Mouse (Mus musculus): ENCODE measurements around the gene Fam241a. TPM values are rescaled to one million over a fixed set of nuclear protein-coding genes. Genes with fewer than 3 reads are reported as not detected.

Fam241a gene
- polyA plus RNA-seq, 1 experiment: 3.6 TPM

GRCm38 (mm10) chr3:127875509-127875908 is 20.6 kb downstream of the Fam241a start:
- no peak for TF ChIP-seq POLR2A (IDR thresholded peaks at IDR 0.05; ENCODE audit: low read depth, low read length)
- no peak for TF ChIP-seq CTCF (IDR thresholded peaks at IDR 0.05; ENCODE audit: extremely low read depth, insufficient read length, insufficient replicate concordance, low read depth, low read length)
- H3K36me3 ChIP-seq (ENCODE audit: control insufficient read depth, insufficient read depth, low read length): no peaks in the 10 kb centered on the region; the same call in 1 of the 2 replicates
- H3K27me3 ChIP-seq (ENCODE audit: control insufficient read depth, insufficient read depth, low read length): no peaks in the 10 kb centered on the region
- 91% methylated on average over 2 of the region's 2 CpGs for WGBS
- H3K4me3 ChIP-seq (ENCODE audit: low read depth, low read length): no peak overlapping the region
- no peak overlapping the region for H3K27ac ChIP-seq (ENCODE audit: insufficient read depth, low read depth, low read length)
- no peaks in the 10 kb centered on the region for H3K4me1 ChIP-seq (ENCODE audit: control insufficient read depth, insufficient read depth, insufficient read length, low read length)

GRCm38 (mm10) chr3:127875059-127875458 is 21.1 kb downstream of the Fam241a start:
- TF ChIP-seq CTCF (IDR thresholded peaks at IDR 0.05; ENCODE audit: extremely low read depth, insufficient read length, insufficient replicate concordance, low read depth, low read length) (no peak), POLR2A (IDR thresholded peaks at IDR 0.05; ENCODE audit: low read depth, low read length) (no peak)
- WGBS: 86% methylated on average over 7 of the region's 7 CpGs
- Histone ChIP-seq H3K4me3 (ENCODE audit: low read depth, low read length) (no peak overlapping the region), H3K36me3 (ENCODE audit: control insufficient read depth, insufficient read depth, low read length) (peaks cover under 1% of the 10 kb centered on the region; the same call in 1 of the 2 replicates), H3K27me3 (ENCODE audit: control insufficient read depth, insufficient read depth, low read length) (no peaks in the 10 kb centered on the region), H3K27ac (ENCODE audit: insufficient read depth, low read depth, low read length) (no peak overlapping the region), H3K4me1 (ENCODE audit: control insufficient read depth, insufficient read depth, insufficient read length, low read length) (no peaks in the 10 kb centered on the region)

GRCm38 (mm10) chr3:127874254-127874883 is 21.8 kb downstream of the Fam241a start:
- peaks cover 3% of the 10 kb centered on the region; the same call in 1 of the 2 replicates for H3K36me3 ChIP-seq (ENCODE audit: control insufficient read depth, insufficient read depth, low read length)
- no peaks in the 10 kb centered on the region for H3K27me3 ChIP-seq (ENCODE audit: control insufficient read depth, insufficient read depth, low read length)
- WGBS: 73% methylated on average over 4 of the region's 4 CpGs
- TF ChIP-seq POLR2A (IDR thresholded peaks at IDR 0.05; ENCODE audit: low read depth, low read length) (no peak), CTCF (IDR thresholded peaks at IDR 0.05; ENCODE audit: extremely low read depth, insufficient read length, insufficient replicate concordance, low read depth, low read length) (no peak)
- H3K4me1 ChIP-seq (ENCODE audit: control insufficient read depth, insufficient read depth, insufficient read length, low read length): no peaks in the 10 kb centered on the region
- H3K27ac ChIP-seq (ENCODE audit: insufficient read depth, low read depth, low read length): no peak overlapping the region
- no peak overlapping the region for H3K4me3 ChIP-seq (ENCODE audit: low read depth, low read length)

- TF ChIP-seq CTCF (IDR thresholded peaks at IDR 0.05; ENCODE audit: extremely low read depth, insufficient read length, insufficient replicate concordance, low read depth, low read length) (no peak), POLR2A (IDR thresholded peaks at IDR 0.05; ENCODE audit: low read depth, low read length) (no peak)
- WGBS: 87% methylated on average over 9 of the region's 9 CpGs
- Histone ChIP-seq H3K4me3 (ENCODE audit: low read depth, low read length) (no peak overlapping the region), H3K27me3 (ENCODE audit: control insufficient read depth, insufficient read depth, low read length) (no peaks in the 10 kb centered on the region), H3K4me1 (ENCODE audit: control insufficient read depth, insufficient read depth, insufficient read length, low read length) (no peaks in the 10 kb centered on the region), H3K27ac (ENCODE audit: insufficient read depth, low read depth, low read length) (no peak overlapping the region), H3K36me3 (ENCODE audit: control insufficient read depth, insufficient read depth, low read length) (peaks cover 3% of the 10 kb centered on the region; the same call in 1 of the 2 replicates)
These were observed 24.5 kb downstream of the Fam241a start for GRCm38 (mm10) chr3:127871575-127871974.

GRCm38 (mm10) chr3:127868880-127869279 is 27.2 kb downstream of the Fam241a start:
- Histone ChIP-seq H3K36me3 (ENCODE audit: control insufficient read depth, insufficient read depth, low read length) (peaks cover 3% of the 10 kb centered on the region; the same call in 1 of the 2 replicates), H3K27me3 (ENCODE audit: control insufficient read depth, insufficient read depth, low read length) (no peaks in the 10 kb centered on the region), H3K27ac (ENCODE audit: insufficient read depth, low read depth, low read length) (no peak overlapping the region), H3K4me3 (ENCODE audit: low read depth, low read length) (no peak overlapping the region), H3K4me1 (ENCODE audit: control insufficient read depth, insufficient read depth, insufficient read length, low read length) (no peaks in the 10 kb centered on the region)
- 81% methylated on average over 5 of the region's 5 CpGs for WGBS
- no peak for TF ChIP-seq POLR2A (IDR thresholded peaks at IDR 0.05; ENCODE audit: low read depth, low read length)
- no peak for TF ChIP-seq CTCF (IDR thresholded peaks at IDR 0.05; ENCODE audit: extremely low read depth, insufficient read length, insufficient replicate concordance, low read depth, low read length)

- no peaks in the 10 kb centered on the region for H3K4me1 ChIP-seq (ENCODE audit: control insufficient read depth, insufficient read depth, insufficient read length, low read length)
- no peak for TF ChIP-seq CTCF (IDR thresholded peaks at IDR 0.05; ENCODE audit: extremely low read depth, insufficient read length, insufficient replicate concordance, low read depth, low read length)
- TF ChIP-seq POLR2A (IDR thresholded peaks at IDR 0.05; ENCODE audit: low read depth, low read length): no peak
- 90% methylated on average over 9 of the region's 9 CpGs for WGBS
- H3K27ac ChIP-seq (ENCODE audit: insufficient read depth, low read depth, low read length): no peak overlapping the region
- 0 out of 2 replicates have a peak, but pooled peaks cover 3% of the 10 kb centered on the region for H3K36me3 ChIP-seq (ENCODE audit: control insufficient read depth, insufficient read depth, low read length)
- H3K4me3 ChIP-seq (ENCODE audit: low read depth, low read length): no peak overlapping the region
- no peaks in the 10 kb centered on the region for H3K27me3 ChIP-seq (ENCODE audit: control insufficient read depth, insufficient read depth, low read length)
These were observed 27.9 kb downstream of the Fam241a start for GRCm38 (mm10) chr3:127868046-127868758.

- TF ChIP-seq POLR2A (IDR thresholded peaks at IDR 0.05; ENCODE audit: low read depth, low read length): no peak
- no peak for TF ChIP-seq CTCF (IDR thresholded peaks at IDR 0.05; ENCODE audit: extremely low read depth, insufficient read length, insufficient replicate concordance, low read depth, low read length)
- Histone ChIP-seq H3K4me1 (ENCODE audit: control insufficient read depth, insufficient read depth, insufficient read length, low read length) (no peaks in the 10 kb centered on the region), H3K36me3 (ENCODE audit: control insufficient read depth, insufficient read depth, low read length) (no peaks in the 10 kb centered on the region), H3K4me3 (ENCODE audit: low read depth, low read length) (no peak overlapping the region), H3K27ac (ENCODE audit: insufficient read depth, low read depth, low read length) (no peak overlapping the region), H3K27me3 (ENCODE audit: control insufficient read depth, insufficient read depth, low read length) (no peaks in the 10 kb centered on the region)
- 62% methylated on average over 2 of the region's 2 CpGs for WGBS
These were observed 31.9 kb downstream of the Fam241a start for GRCm38 (mm10) chr3:127864242-127864641.
